Mouse (Mus musculus) testis, adult 2 months (tissue): ENCODE results near the gene Exph5. TPM values are rescaled to one million over a fixed set of nuclear protein-coding genes. Genes with fewer than 3 reads are reported as not detected.

Source experiments
- H3K27ac ChIP-seq: fragments of 200-500 bp; 2 replicates; pipeline ENCODE4 v1.5.1; 2012; ENCODE audit warnings: low read depth, low read length; ENCODE audit not compliant: control insufficient read depth, insufficient read depth
- H3K27me3 ChIP-seq: fragments of 200-500 bp; 2 replicates; pipeline ENCODE4 v1.6.1; 2012; ENCODE audit warnings: mild to moderate bottlenecking, low read length, moderate library complexity; ENCODE audit not compliant: control insufficient read depth, insufficient read depth
- H3K36me3 ChIP-seq: fragments of 200-500 bp; 2 replicates; pipeline ENCODE4 v1.6.1; 2012; ENCODE audit warnings: mild to moderate bottlenecking, low read length; ENCODE audit not compliant: control insufficient read depth, insufficient read depth
- H3K4me1 ChIP-seq: fragments of 200-500 bp; 2 replicates; pipeline ENCODE4 v1.6.1; 2012; ENCODE audit warnings: low read length; ENCODE audit not compliant: control insufficient read depth, insufficient read depth
- H3K4me3 ChIP-seq: fragments of 200-500 bp; 2 replicates; pipeline ENCODE4 v1.5.1; 2012; ENCODE audit warnings: low read depth, mild to moderate bottlenecking, low read length, moderate library complexity, mixed read lengths; ENCODE audit not compliant: control insufficient read depth
- CTCF ChIP-seq: fragments of 200-500 bp; IDR thresholded peaks from 2 replicates; pipeline ENCODE4 v1.5.1; 2012; ENCODE audit warnings: low read depth, mild to moderate bottlenecking, inconsistent platforms, low read length, moderate library complexity; ENCODE audit not compliant: control insufficient read depth, insufficient read depth, insufficient replicate concordance
- POLR2A ChIP-seq: fragments of 200-500 bp; IDR thresholded peaks from 2 replicates; pipeline ENCODE4 v1.6.1; 2012; ENCODE audit warnings: low read depth, mild to moderate bottlenecking, inconsistent platforms, low read length, moderate library complexity; ENCODE audit not compliant: control insufficient read depth
- polyA plus RNA-seq: library from polyadenylated mRNA; depleted of rRNA; stranded (reverse); fragments of >200 nt; gene quantifications from 2 replicates; pipeline ENCODE4 v1.2.3, GENCODE M21; 2012

The Exph5 gene
- polyA plus RNA-seq, 1 experiment: 1.0 TPM

GRCm38 (mm10) chr9:53278997-53279396 is 22.5 kb upstream of the Exph5 start:
- H3K36me3 ChIP-seq: no peaks in the 10 kb centered on the region
- no peak overlapping the region for H3K4me3 ChIP-seq
- no peaks in the 10 kb centered on the region for H3K27me3 ChIP-seq
- no peaks in the 10 kb centered on the region for H3K4me1 ChIP-seq
- H3K27ac ChIP-seq: no peak overlapping the region
- TF ChIP-seq POLR2A (no peak), CTCF (no peak)

- TF ChIP-seq POLR2A (no peak), CTCF (no peak)
- Histone ChIP-seq H3K36me3 (no peaks in the 10 kb centered on the region), H3K4me3 (peak overlapping the region; percentile 7), H3K27ac (no peak overlapping the region), H3K4me1 (no peaks in the 10 kb centered on the region), H3K27me3 (no peaks in the 10 kb centered on the region)
These were observed 14.7 kb upstream of the Exph5 start for GRCm38 (mm10) chr9:53286793-53287192.

GRCm38 (mm10) chr9:53290006-53290405 is 11.5 kb upstream of the Exph5 start:
- TF ChIP-seq CTCF: no peak
- no peak for TF ChIP-seq POLR2A
- Histone ChIP-seq H3K36me3 (no peaks in the 10 kb centered on the region), H3K27ac (no peak overlapping the region), H3K27me3 (no peaks in the 10 kb centered on the region), H3K4me3 (no peak overlapping the region), H3K4me1 (no peaks in the 10 kb centered on the region)

GRCm38 (mm10) chr9:53292833-53293232 is 8.6 kb upstream of the Exph5 start:
- Histone ChIP-seq H3K4me3 (no peak overlapping the region), H3K27ac (no peak overlapping the region), H3K27me3 (no peaks in the 10 kb centered on the region), H3K4me1 (no peaks in the 10 kb centered on the region), H3K36me3 (no peaks in the 10 kb centered on the region)
- no peak for TF ChIP-seq POLR2A
- no peak for TF ChIP-seq CTCF

- Histone ChIP-seq H3K27me3 (no peaks in the 10 kb centered on the region), H3K4me1 (peaks cover 6% of the 10 kb centered on the region), H3K27ac (no peak overlapping the region), H3K4me3 (peak overlapping the region; percentile 71), H3K36me3 (no peaks in the 10 kb centered on the region)
- no peak for TF ChIP-seq CTCF
These were observed 386 bp downstream of the Exph5 start for GRCm38 (mm10) chr9:53301801-53302311.

- no peak overlapping the region for H3K4me3 ChIP-seq
These were observed 945 bp downstream of the Exph5 start for GRCm38 (mm10) chr9:53302415-53302814.

GRCm38 (mm10) chr9:53307904-53308303 is 6.4 kb downstream of the Exph5 start:
- H3K27ac ChIP-seq: no peak overlapping the region

More at GRCm38 (mm10) chr9:53302415-53302814, 945 bp downstream of the Exph5 start:
- Histone ChIP-seq H3K27ac (no peak overlapping the region), H3K4me1 (peaks cover 6% of the 10 kb centered on the region), H3K36me3 (no peaks in the 10 kb centered on the region), H3K27me3 (no peaks in the 10 kb centered on the region)
- TF ChIP-seq POLR2A (no peak), CTCF (no peak)

GRCm38 (mm10) chr9:53312981-53313380 is 11.5 kb downstream of the Exph5 start:
- H3K36me3 ChIP-seq: no peaks in the 10 kb centered on the region
- TF ChIP-seq CTCF: no peak
- no peak overlapping the region for H3K4me3 ChIP-seq
- no peak overlapping the region for H3K27ac ChIP-seq
- no peaks in the 10 kb centered on the region for H3K4me1 ChIP-seq
- H3K27me3 ChIP-seq: no peaks in the 10 kb centered on the region

More at GRCm38 (mm10) chr9:53307904-53308303, 6.4 kb downstream of the Exph5 start:
- no peaks in the 10 kb centered on the region for H3K4me1 ChIP-seq
- H3K36me3 ChIP-seq: no peaks in the 10 kb centered on the region
- TF ChIP-seq CTCF (no peak), POLR2A (no peak)
- H3K27me3 ChIP-seq: no peaks in the 10 kb centered on the region
- no peak overlapping the region for H3K4me3 ChIP-seq
